Mouse (Mus musculus) neural tube, embryonic 14.5 days (tissue): ENCODE data around the gene Ubl4b. TPM values are rescaled to one million over a fixed set of nuclear protein-coding genes. Genes with fewer than 3 reads are reported as not detected.

ENCODE experiments used
- ATAC-seq: fragments of 200-750 bp; cut with Nextera tagmentation; 2 replicates; pipeline ENCODE4 v1.8.0; 2017; ENCODE audit warnings: low read depth, mild to moderate bottlenecking, moderate TSS enrichment, moderate library complexity
- H3K27ac ChIP-seq: fragments of 300-500 bp; sonication (generic); 2 replicates; pipeline ENCODE4 v1.5.1; 2014; ENCODE audit warnings: low read depth, mild to moderate bottlenecking, control low read depth, low read length, moderate library complexity, mixed read lengths
- H3K27me3 ChIP-seq: fragments of 300-500 bp; sonication (generic); 2 replicates; pipeline ENCODE4 v1.6.1; 2014; ENCODE audit warnings: low read length; ENCODE audit not compliant: control insufficient read depth, insufficient read depth
- H3K36me3 ChIP-seq: fragments of 300-500 bp; sonication (generic); 2 replicates; pipeline ENCODE4 v1.6.1; 2014; ENCODE audit warnings: low read length, mixed read lengths; ENCODE audit not compliant: control insufficient read depth, insufficient read depth
- H3K4me1 ChIP-seq: fragments of 300-500 bp; sonication (generic); 2 replicates; pipeline ENCODE4 v1.6.1; 2014; ENCODE audit warnings: low read length; ENCODE audit not compliant: control insufficient read depth, insufficient read depth
- H3K4me2 ChIP-seq: fragments of 300-500 bp; sonication (generic); 2 replicates; pipeline ENCODE4 v1.6.1; 2014; ENCODE audit warnings: mild to moderate bottlenecking, low read depth, low read length, control low read depth
- H3K4me3 ChIP-seq: fragments of 300-500 bp; sonication (generic); 2 replicates; pipeline ENCODE4 v1.5.1; 2014; ENCODE audit warnings: low read depth, low read length, control low read depth, mixed read lengths
- H3K9ac ChIP-seq: fragments of 300-500 bp; sonication (generic); replicated peaks from 2 replicates; pipeline ENCODE4 v1.6.1; 2014; ENCODE audit warnings: low read depth, mild to moderate bottlenecking, control low read depth, low read length, mixed read lengths
- H3K9me3 ChIP-seq: fragments of 300-500 bp; sonication (generic); 2 replicates; pipeline ENCODE4 v1.6.1; 2016; ENCODE audit warnings: low read length; ENCODE audit not compliant: control insufficient read depth
- WGBS: fragments of 180-500 bp; shearing (Covaris S2); extraction: QIAGEN DNeasy Blood & Tissue Kit; methylation state at CpG from one replicate; pipeline ENCODE4 v1.1.7; 2014; 5-methylcytosine and 5-hydroxymethylcytosine counted together
- polyA plus RNA-seq: library from polyadenylated mRNA; unstranded; fragments of >200 nt; fragmentation: Nextera tagmentation; extraction: Ambion mirVana; gene quantifications from 2 replicates; pipeline ENCODE4 v1.2.1, GENCODE M21; 2014

The Ubl4b gene
- polyA plus RNA-seq, 1 experiment from 2014 or later: not detected

- no peak overlapping the region for H3K9ac ChIP-seq
- no peaks in the 10 kb centered on the region for H3K36me3 ChIP-seq
- H3K4me1 ChIP-seq: peaks cover 24% of the 10 kb centered on the region
- ATAC-seq: no peak
- H3K27me3 ChIP-seq: no peaks in the 10 kb centered on the region
- no peaks in the 10 kb centered on the region for H3K9me3 ChIP-seq
- no peak overlapping the region for H3K27ac ChIP-seq
- WGBS: 75% methylated on average over 1 of the region's 1 CpGs
- H3K4me2 ChIP-seq: no peak overlapping the region
- H3K4me3 ChIP-seq: no peak overlapping the region
These were observed 50.3 kb downstream of the Ubl4b start for GRCm38 (mm10) chr3:107504542-107504941.

DNA sequence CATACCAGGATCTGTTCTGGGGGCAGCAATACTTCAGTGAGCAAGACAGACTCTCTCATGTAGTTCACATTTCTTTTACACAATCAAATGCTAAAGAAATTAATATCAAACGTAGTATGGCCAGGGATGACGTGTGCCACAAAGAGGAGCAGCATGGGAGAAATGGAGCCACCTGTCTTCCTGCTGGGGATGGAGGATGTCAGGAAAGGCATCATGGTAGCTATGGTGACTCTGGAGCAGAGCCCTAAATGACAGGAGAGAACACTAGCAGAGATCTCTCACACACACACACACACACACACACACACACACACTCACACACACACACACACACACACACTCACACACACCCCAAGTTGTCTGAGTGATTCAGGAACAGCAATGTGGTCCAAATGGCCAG lies 51.2 kb downstream of the Ubl4b start:
- WGBS: 65% methylated on average over 2 of the region's 2 CpGs
- no peaks in the 10 kb centered on the region for H3K9me3 ChIP-seq
- H3K4me1 ChIP-seq: peaks cover 24% of the 10 kb centered on the region
- H3K27me3 ChIP-seq: no peaks in the 10 kb centered on the region
- no peak for ATAC-seq
- H3K27ac ChIP-seq: no peak overlapping the region
- H3K36me3 ChIP-seq: no peaks in the 10 kb centered on the region
- H3K9ac ChIP-seq: no peak overlapping the region
- no peak overlapping the region for H3K4me3 ChIP-seq
- H3K4me2 ChIP-seq: no peak overlapping the region

Other genes with a start within 250 kb of the Ubl4b start
- gene Rbm15, start 221.4 kb downstream of the Ubl4b start, polyA plus RNA-seq: 7.8 and 9.0 TPM in 2 replicates
- gene Kcnc4, start 95.5 kb downstream of the Ubl4b start, polyA plus RNA-seq: 6.2 and 7.7 TPM in 2 replicates
- 15.1 and 16.6 TPM in 2 replicates for gene Slc6a17, start 37.1 kb downstream of the Ubl4b start, polyA plus RNA-seq
- not detected in 2 replicates for gene Alx3, start 40.0 kb upstream of the Ubl4b start, polyA plus RNA-seq
- not detected in 2 replicates for gene Gm10961, start 76.2 kb upstream of the Ubl4b start, polyA plus RNA-seq
- gene Strip1, start 76.6 kb upstream of the Ubl4b start, polyA plus RNA-seq: 157 and 170 TPM in 2 replicates
- gene Ahcyl1, start 141.5 kb upstream of the Ubl4b start, polyA plus RNA-seq: 137 and 142 TPM in 2 replicates
- 6.3 and 9.3 TPM in 2 replicates for gene Csf1, start 205.4 kb upstream of the Ubl4b start, polyA plus RNA-seq